Mouse (Mus musculus) testis, postnatal 10 days (tissue): ENCODE results near the gene Fnbp4.
A peak's percentile ranks its signal among the peaks of the same experiment; 100 is the strongest.
"Not testable (repeated sequence)": the region's sequence is repeated elsewhere in the genome, so short reads cannot be mapped to it uniquely, and the experiment has no call there.

Experiments used
- DNase-seq: peaks from one replicate; pipeline ENCODE4 v3.0.0; 2021; ENCODE audit warnings: low spot score

Fnbp4 gene

DNA sequence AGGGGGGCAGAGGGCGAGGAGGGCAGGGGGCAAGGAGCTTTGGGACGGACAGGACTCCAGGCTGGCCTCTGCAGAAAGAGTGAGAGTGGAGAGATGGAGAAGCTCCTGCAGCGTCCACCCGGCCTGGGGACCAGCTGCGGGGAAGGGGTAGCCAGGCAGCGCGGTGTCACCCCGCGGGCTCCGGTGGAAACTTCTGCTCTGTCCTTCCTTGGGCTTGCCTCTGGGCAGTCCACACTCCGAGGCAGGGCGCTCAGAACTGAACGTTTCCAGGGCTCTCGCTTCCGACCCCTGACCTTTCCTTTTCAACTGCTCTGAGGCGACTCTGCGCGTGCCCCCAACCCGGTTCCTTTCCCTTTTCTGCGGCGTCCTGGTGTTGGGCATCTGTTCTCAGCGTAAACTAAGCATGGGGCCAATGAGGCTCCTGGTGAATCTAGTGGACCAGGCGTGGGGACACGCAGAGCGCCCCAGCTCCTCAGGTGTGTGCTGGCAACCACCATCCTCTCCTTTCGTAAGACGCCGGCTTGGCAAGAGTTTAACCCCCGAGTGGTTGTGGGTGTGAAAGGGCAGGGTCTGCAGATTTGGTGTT is 37.8 kb downstream of the Fnbp4 start:
- DNase-seq = peak; percentile 56

DNA sequence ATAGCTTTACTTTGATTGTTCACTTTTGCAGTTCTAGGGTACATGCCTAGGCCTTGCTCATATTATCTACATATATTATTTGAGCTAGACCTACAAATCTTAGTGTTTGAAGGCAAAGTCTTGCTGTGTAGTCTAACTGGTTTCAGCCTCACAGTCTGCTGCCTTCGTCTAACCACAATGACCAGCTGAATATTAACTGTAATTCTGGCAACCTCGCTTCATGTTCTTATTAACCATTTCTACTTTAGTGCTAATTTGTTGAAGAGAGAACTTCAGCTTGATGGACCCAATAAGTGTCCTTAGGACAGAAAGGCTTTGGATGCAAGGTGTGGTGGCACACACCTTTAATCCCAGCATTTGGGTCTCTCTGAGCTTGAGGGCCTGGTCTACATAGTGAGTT is 43.0 kb downstream of the Fnbp4 start:
- no peak for DNase-seq

- DNase-seq = no peak
These were observed 63.3 kb downstream of the Fnbp4 start for GRCm38 (mm10) chr2:90808241-90809126.

- no peak for DNase-seq
These were observed 65.6 kb downstream of the Fnbp4 start for GRCm38 (mm10) chr2:90810751-90811150.

DNA sequence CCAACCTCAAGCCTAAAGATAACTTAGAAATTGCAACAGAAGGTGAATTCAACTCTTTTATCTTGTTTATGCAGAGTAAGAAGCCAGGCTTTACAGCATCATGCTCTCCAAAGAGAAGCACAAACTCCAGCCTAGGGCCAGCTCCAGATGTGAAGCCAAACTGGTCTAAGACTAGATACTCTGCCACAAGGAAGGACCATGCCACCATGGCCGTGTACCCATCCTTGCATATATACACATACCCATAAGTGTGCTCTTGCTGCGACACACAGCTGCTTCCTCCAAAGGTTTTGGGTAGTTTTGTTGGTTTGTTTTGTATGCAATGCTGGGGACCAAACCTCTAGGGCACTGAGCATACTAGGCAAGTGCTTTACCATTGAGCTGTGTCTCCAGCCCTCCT is 70.1 kb downstream of the Fnbp4 start:
- DNase-seq = no peak

DNA sequence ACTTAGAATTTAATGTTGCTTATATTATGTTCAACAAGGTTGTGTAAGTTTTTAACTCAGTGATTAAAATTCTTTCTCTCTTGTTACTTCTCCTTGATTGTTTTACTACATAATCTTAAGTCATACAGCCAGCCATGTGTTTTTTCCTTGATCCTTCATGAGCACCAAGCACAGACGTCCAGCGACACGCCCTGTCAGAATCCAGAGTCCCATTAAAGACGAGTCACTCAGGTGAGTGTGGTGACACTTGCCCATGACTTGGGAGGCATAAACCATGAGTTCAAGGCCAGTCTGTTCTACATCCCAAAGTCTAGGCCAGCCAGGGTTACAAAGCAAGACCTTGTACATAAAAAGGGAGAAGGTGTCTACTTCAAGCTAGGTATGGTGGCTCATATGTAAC is 71.0 kb downstream of the Fnbp4 start:
- no peak for DNase-seq

- DNase-seq = no peak
These were observed 73.5 kb downstream of the Fnbp4 start for GRCm38 (mm10) chr2:90818710-90819109.

DNA sequence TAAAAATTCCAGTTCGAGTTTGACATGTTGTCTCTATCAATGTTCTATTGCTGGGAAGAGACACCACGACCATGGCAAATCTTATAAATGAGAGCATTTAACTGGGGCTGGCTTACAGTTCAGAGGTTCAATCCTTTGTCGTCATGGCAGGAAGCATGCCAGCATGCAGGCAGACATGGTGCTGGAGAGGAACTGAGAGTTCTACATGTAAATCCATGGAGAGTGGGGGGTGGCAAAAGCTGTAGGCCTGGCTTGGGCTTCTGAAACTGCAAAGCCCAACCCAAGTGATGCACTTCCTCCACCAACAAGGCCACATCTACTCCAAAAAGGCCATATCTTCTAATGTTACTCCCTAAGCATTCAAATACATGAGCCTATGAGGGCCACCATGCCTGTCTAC is 75.7 kb downstream of the Fnbp4 start:
- DNase-seq = no peak

- DNase-seq = no peak
These were observed 77.8 kb downstream of the Fnbp4 start for GRCm38 (mm10) chr2:90822978-90823377.

DNA sequence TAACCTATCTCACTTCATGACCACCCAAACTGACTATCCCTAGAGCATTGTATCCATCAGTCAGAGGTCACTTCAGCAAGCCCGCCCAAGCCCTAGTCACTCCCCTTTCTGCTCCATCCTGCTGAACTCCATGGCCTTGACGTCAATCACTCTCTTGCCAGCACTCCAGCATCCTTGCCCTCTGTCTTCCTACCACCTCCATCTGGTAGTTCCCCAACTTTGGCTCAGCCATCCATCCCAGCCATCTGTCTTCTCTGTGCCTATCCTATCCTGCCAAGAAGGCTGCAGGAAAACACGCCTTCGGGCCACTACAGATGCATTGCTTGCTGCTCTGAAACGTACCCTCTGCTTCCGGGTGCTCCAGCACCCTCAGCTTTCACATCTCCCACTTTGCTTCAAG is 78.6 kb downstream of the Fnbp4 start:
- no peak for DNase-seq

DNA sequence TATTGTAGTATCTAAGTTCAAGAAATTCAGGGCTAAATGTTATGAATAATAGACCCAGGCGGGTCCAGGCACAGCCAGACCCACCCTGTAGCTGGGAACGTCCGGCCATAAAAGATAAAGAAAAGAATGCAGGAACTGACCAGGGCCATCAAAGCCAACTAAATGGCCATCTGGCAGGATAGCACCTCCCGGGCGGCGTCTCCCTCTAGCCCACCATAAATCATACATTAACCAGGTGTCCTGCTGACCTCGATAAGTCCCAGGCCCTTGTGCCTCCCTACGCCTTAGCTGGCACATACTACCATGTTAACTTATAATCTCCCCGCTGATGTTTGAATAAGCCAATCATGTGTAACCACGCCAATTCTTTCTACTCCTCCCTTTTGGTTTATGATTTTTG is 79.4 kb downstream of the Fnbp4 start:
- DNase-seq = not testable (repeated sequence)

- DNase-seq = no peak
These were observed 80.5 kb downstream of the Fnbp4 start for GRCm38 (mm10) chr2:90825515-90826172.

DNA sequence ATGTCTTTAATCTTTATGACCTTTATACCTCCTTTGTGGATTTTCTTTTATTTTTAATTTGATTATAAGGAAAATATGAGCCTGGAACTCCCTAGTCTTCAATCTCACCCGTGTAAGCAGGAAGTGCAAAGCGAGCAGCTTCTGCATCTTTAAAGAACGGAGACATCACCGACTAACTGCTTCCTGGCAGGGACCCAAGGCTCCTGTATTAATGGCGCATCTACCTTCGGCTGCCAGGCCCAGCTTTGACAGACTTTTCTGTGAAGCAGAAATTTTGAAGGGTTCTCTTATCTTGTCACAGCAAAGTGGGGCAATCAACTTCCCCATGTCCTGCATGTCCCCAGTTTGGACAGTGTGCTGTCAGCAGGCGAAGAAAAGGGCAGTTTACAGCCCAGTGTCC is 83.6 kb downstream of the Fnbp4 start:
- no peak for DNase-seq
